Mouse (Mus musculus): ENCODE data around the gene Ankle1. TPM values are rescaled to one million over a fixed set of nuclear protein-coding genes. Genes with fewer than 3 reads are reported as not detected.
A peak's percentile ranks its signal among the peaks of the same experiment; 100 is the strongest.
"Not testable (repeated sequence)": the region's sequence is repeated elsewhere in the genome, so short reads cannot be mapped to it uniquely, and the experiment has no call there.

Gene Ankle1
- polyA plus RNA-seq, 1 experiment = 15.0 TPM

DNA sequence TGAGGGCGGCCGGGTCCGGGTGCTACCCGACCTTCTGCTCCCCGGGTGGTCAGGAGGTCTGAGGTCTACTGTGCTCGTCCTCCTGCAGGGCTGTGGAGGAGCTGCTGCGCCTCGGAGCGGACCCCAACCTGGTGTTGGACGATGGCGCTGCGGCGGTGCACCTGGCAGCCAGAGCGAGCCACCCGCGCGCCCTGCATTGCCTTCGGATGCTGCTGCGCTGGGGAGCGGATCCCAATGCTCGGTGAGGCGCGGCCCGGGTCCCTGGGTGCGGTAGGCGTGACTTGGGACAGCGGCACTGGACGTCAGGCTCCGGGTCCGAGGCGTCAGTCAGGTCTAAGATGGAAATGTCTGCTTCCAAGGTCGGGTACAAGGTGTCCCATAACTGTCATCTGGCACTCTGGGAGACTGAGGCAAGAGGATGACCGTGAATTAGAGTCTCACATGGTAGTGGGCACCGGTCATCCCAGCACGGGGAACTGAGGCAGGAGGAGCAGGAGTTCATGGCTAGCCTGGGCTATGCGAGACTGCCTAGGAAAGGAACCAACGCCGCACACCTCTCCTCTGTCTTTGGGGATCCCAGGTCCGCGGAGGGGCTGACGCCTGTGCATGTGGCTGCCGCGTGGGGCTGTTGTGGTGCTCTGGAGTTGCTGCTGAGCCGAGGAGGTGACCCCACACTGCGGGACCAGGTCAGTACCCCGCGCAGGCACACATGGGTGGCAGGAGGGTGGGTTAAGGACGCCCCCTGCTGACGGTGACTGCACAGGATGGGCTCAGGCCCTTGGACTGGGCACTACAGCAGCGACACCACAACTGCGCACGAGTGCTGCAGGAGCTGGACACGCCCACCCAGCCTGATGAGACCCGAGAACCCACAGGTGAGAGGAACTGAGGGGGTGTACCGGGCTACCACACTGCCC is 547 bp downstream of the Ankle1 start:
- Histone ChIP-seq H3K36me3 (ENCODE audit: control insufficient read depth, insufficient read depth, low read length) (no peaks in the 10 kb centered on the region), H3K27me3 (ENCODE audit: control insufficient read depth, insufficient read depth, low read length) (no peaks in the 10 kb centered on the region), H3K4me3 (ENCODE audit: extremely low read depth, insufficient read depth, insufficient read length) (peak overlapping the region; percentile 46), H3K4me1 (ENCODE audit: control insufficient read depth, insufficient read depth, insufficient read length) (peaks cover 13% of the 10 kb centered on the region), H3K27ac (ENCODE audit: insufficient read depth, low read length) (no peak overlapping the region)
- TF ChIP-seq CTCF (IDR thresholded peaks at IDR 0.05; ENCODE audit: extremely low read depth, insufficient read depth, insufficient read length, insufficient replicate concordance) = peak; percentile 67; the same call in 1 of the 2 replicates
- TF ChIP-seq POLR2A (IDR thresholded peaks at IDR 0.05; ENCODE audit: low read depth, low read length) = no peak
- DNase-seq (ENCODE audit: low read depth in 1 of 2, low spot score in 2 of 2) = peak; percentile 11 to 61
- under 1% methylated on average over 55 of the region's 55 CpGs for WGBS

DNA sequence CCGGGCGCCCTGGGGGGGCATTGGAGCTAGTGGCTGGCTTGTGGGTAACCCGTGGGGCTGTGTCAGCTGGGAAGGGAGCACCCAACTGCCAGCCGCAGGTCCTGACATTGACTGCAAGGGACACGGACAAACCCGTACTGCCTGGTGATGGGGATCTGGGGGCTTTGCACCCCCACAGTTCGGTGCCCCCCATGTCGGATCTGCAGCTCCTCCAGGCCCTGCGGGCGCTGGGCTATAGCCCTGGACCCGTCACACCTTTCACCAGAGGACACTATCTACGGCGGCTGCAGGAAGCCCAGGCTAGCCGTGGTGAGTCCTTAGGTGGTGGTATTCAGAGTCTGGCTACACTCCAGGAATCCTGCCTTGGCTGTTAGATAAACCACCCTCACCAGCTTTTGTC is 1.6 kb downstream of the Ankle1 start:
- H3K4me1 ChIP-seq (ENCODE audit: control insufficient read depth, insufficient read depth, insufficient read length) = peaks cover 16% of the 10 kb centered on the region
- no peaks in the 10 kb centered on the region for H3K27me3 ChIP-seq (ENCODE audit: control insufficient read depth, insufficient read depth, low read length)
- no peak overlapping the region for H3K27ac ChIP-seq (ENCODE audit: insufficient read depth, low read length)
- 93% methylated on average over 14 of the region's 14 CpGs for WGBS
- TF ChIP-seq CTCF (IDR thresholded peaks at IDR 0.05; ENCODE audit: extremely low read depth, insufficient read depth, insufficient read length, insufficient replicate concordance) (no peak), POLR2A (IDR thresholded peaks at IDR 0.05; ENCODE audit: low read depth, low read length) (no peak)
- no peaks in the 10 kb centered on the region for H3K36me3 ChIP-seq (ENCODE audit: control insufficient read depth, insufficient read depth, low read length)
- no peak for DNase-seq (ENCODE audit: low read depth in 1 of 2, low spot score in 2 of 2)
- H3K4me3 ChIP-seq (ENCODE audit: extremely low read depth, insufficient read depth, insufficient read length) = no peak overlapping the region

DNA sequence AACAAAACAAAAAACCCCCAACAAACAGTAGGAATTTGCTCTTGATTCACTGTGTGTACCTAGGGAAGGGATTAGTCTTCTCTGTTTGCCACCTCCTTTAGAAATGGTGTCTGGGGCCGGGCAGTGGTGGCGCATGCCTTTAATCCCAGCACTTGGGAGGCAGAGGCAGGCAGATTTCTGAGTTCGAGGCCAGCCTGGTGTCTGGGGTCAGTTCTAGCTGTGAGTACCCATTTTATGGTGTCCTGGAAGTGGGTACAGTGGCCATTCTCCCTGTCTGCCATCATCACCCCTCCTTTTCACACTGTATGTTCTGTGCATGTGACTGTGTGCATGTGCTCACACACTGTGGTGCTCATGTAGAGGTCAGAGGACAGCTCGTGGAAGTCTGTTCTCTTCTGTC is 2.4 kb downstream of the Ankle1 start:
- no peaks in the 10 kb centered on the region for H3K27me3 ChIP-seq (ENCODE audit: control insufficient read depth, insufficient read depth, low read length)
- no peak overlapping the region for H3K4me3 ChIP-seq (ENCODE audit: extremely low read depth, insufficient read depth, insufficient read length)
- H3K36me3 ChIP-seq (ENCODE audit: control insufficient read depth, insufficient read depth, low read length) = no peaks in the 10 kb centered on the region
- H3K4me1 ChIP-seq (ENCODE audit: control insufficient read depth, insufficient read depth, insufficient read length) = peaks cover 16% of the 10 kb centered on the region
- TF ChIP-seq CTCF (IDR thresholded peaks at IDR 0.05; ENCODE audit: extremely low read depth, insufficient read depth, insufficient read length, insufficient replicate concordance) = no peak
- no peak for TF ChIP-seq POLR2A (IDR thresholded peaks at IDR 0.05; ENCODE audit: low read depth, low read length)
- WGBS = 95% methylated on average over 4 of the region's 4 CpGs
- no peak overlapping the region for H3K27ac ChIP-seq (ENCODE audit: insufficient read depth, low read length)
- DNase-seq (ENCODE audit: low read depth in 1 of 2, low spot score in 2 of 2) = no peak

DNA sequence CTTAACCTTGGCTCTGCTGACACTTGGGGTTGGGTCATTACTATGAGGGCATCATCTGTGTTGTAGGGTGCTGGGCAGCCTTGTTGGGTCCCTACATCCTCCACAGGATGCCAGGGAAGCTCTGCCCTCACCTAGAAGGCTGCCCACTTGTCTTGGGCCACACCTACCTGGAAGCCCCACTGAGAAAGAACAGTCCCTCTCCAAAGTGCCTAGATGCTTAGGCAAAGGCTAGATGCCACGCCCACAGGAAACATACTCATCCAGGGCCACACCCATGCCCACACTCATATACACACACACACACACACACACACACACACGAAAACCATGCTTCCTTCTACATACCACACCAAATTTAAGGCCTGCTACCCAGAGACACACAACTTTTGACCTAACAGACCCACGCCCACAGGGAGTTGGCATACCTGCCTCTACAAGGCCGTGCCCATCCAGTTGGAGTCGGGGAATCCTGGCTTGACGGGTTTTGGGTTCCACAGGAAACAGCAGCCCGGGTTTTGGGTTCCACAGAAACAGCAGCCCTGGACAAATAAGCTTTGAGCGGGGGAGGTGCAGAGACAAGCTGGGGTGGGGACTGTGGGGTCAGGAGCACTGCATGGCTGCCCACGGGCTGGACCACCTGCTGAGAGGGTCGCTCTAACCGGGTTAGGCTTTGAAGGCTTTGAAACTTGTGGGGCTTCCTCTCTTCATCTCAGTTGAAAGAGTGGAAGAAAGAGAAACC is 5.9 kb downstream of the Ankle1 start:
- H3K27ac ChIP-seq (ENCODE audit: insufficient read depth, low read length) = no peak overlapping the region
- no peak for TF ChIP-seq CTCF (IDR thresholded peaks at IDR 0.05; ENCODE audit: extremely low read depth, insufficient read depth, insufficient read length, insufficient replicate concordance)
- no peak for TF ChIP-seq POLR2A (IDR thresholded peaks at IDR 0.05; ENCODE audit: low read depth, low read length)
- no peak overlapping the region for H3K4me3 ChIP-seq (ENCODE audit: extremely low read depth, insufficient read depth, insufficient read length)
- no peak for DNase-seq (ENCODE audit: low read depth in 1 of 2, low spot score in 2 of 2)
- WGBS = 44% methylated on average over 11 of the region's 11 CpGs
- H3K4me1 ChIP-seq (ENCODE audit: control insufficient read depth, insufficient read depth, insufficient read length) = peaks cover 4% of the 10 kb centered on the region
- no peaks in the 10 kb centered on the region for H3K36me3 ChIP-seq (ENCODE audit: control insufficient read depth, insufficient read depth, low read length)
- H3K27me3 ChIP-seq (ENCODE audit: control insufficient read depth, insufficient read depth, low read length) = no peaks in the 10 kb centered on the region

DNA sequence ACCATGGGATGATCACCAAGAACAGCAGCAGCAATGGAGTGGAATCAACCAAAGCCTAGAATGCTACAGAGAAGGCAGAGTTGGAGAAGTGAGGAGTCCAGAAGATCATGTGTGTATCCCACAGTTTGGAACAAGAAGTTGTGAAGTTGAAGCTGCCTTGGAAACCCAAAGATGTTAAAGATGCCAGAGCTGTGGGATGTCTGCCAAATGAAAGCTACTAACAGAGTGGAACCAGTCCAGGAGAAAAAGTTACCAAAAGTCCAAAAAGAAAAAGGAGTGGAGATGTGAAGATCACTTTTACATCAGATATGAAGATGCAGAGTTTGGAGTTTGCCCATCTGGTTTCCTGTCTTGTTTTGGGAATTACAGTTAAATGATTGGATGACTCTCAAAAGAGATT is 16.3 kb downstream of the Ankle1 start:
- Histone ChIP-seq H3K4me3 (ENCODE audit: extremely low read depth, insufficient read depth, insufficient read length) (no peak overlapping the region), H3K27me3 (ENCODE audit: control insufficient read depth, insufficient read depth, low read length) (no peaks in the 10 kb centered on the region), H3K27ac (ENCODE audit: insufficient read depth, low read length) (no peak overlapping the region), H3K36me3 (ENCODE audit: control insufficient read depth, insufficient read depth, low read length) (no peaks in the 10 kb centered on the region), H3K4me1 (ENCODE audit: control insufficient read depth, insufficient read depth, insufficient read length) (no peaks in the 10 kb centered on the region)
- TF ChIP-seq CTCF (IDR thresholded peaks at IDR 0.05; ENCODE audit: extremely low read depth, insufficient read depth, insufficient read length, insufficient replicate concordance) = no peak
- no peak for TF ChIP-seq POLR2A (IDR thresholded peaks at IDR 0.05; ENCODE audit: low read depth, low read length)
- no peak for DNase-seq (ENCODE audit: low read depth in 1 of 2, low spot score in 2 of 2)

DNA sequence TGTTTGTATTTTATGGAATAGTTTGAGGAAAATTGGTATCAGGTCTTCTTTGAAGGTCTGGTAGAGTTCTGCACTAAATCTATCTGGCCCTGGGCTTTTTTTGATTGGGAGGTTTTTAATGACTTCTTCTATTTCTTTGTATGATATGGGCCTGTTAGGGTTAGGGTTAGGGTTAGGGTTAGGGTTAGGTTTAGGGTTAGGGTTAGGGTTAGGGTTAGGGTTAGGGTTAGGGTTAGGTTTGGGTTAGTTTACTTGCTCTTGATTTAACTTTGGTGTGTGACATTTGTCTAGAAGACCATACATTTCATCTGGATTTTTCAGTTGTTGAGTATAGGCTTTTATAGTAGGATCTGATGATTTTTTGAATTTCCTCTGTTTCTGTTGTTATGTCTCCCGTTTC is 27.1 kb downstream of the Ankle1 start:
- H3K4me3 ChIP-seq (ENCODE audit: extremely low read depth, insufficient read depth, insufficient read length); H3K4me1 ChIP-seq (ENCODE audit: control insufficient read depth, insufficient read depth, insufficient read length); DNase-seq (ENCODE audit: low read depth in 1 of 2, low spot score in 2 of 2); H3K27me3 ChIP-seq (ENCODE audit: control insufficient read depth, insufficient read depth, low read length); H3K27ac ChIP-seq (ENCODE audit: insufficient read depth, low read length); H3K36me3 ChIP-seq (ENCODE audit: control insufficient read depth, insufficient read depth, low read length): not testable (repeated sequence)
- 77% methylated on average over 1 of the region's 1 CpGs for WGBS

DNA sequence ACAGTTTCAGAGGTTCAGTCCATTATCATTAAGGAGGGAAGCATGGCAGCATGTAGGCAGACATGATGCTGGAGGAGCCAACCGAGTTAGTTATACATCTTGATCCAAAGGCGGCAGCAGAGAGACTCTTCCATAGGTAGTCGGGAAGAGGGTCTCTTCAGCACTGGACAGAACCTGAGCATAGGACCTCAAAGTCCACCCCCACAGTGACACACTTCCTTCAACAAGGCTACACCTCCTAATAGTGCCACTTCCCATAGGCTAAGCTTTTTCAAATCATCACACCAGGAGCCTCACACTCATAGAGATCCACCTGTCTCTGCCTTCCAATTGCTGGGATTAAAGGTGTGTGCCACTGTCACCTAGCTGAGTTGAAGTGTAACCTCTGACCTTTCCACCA is 31.2 kb downstream of the Ankle1 start:
- TF ChIP-seq POLR2A (IDR thresholded peaks at IDR 0.05; ENCODE audit: low read depth, low read length) (no peak), CTCF (IDR thresholded peaks at IDR 0.05; ENCODE audit: extremely low read depth, insufficient read depth, insufficient read length, insufficient replicate concordance) (no peak)
- 51% methylated on average over 3 of the region's 3 CpGs for WGBS
- no peak overlapping the region for H3K27ac ChIP-seq (ENCODE audit: insufficient read depth, low read length)
- H3K4me3 ChIP-seq (ENCODE audit: extremely low read depth, insufficient read depth, insufficient read length) = no peak overlapping the region
- H3K27me3 ChIP-seq (ENCODE audit: control insufficient read depth, insufficient read depth, low read length) = no peaks in the 10 kb centered on the region
- no peaks in the 10 kb centered on the region for H3K4me1 ChIP-seq (ENCODE audit: control insufficient read depth, insufficient read depth, insufficient read length)
- H3K36me3 ChIP-seq (ENCODE audit: control insufficient read depth, insufficient read depth, low read length) = no peaks in the 10 kb centered on the region
- DNase-seq (ENCODE audit: low read depth in 1 of 2, low spot score in 2 of 2) = no peak

Measured in spleen, adult 2 months (tissue).